Mouse (Mus musculus) left cerebral cortex, postnatal 10 days (tissue): ENCODE measurements at regions not wholly inside any gene's neighbourhood (a gene's known extent, or its start where the extent isn't known, plus 50 kb on each side); places are given as distances from the start of the nearest gene placed in this dataset.
A peak's percentile ranks its signal among the peaks of the same experiment; 100 is the strongest.

Experiments
- DNase-seq, 2 experiments: peaks; one replicate each; pipeline ENCODE4 v3.0.0; 2021 to 2022; ENCODE audit warnings: low spot score in 2 of 2, mixed read lengths in 1 of 2; ENCODE audit errors: extremely low spot score in 1 of 2
- intact Hi-C: fragments of 180-260 bp; cut with DNase I; formaldehyde crosslinking; loops from one replicate; pipeline ENCODE4 v1.15.1; 2025

- DNase-seq = peak; percentile 27 to 48
- intact Hi-C loops = loop anchor here (2.0 kb wide), 1 partner anchor 484 kb away; no protein-coding TSS in a partner anchor
Measured at GRCm38 (mm10) chr5:18916688-18917285, 310.0 kb upstream of the Magi2 start.

GRCm38 (mm10) chr5:18953875-18954474, 272.9 kb upstream of the Magi2 start:
- no peak for DNase-seq
- intact Hi-C loops = no loop called here
